Mouse (Mus musculus) lung, postnatal 14 days (tissue): Measurements from ENCODE around the gene Cldn5.

Source experiments
- DNase-seq: peaks from one replicate; pipeline ENCODE4 v3.0.0; 2021

Cldn5 gene

GRCm38 (mm10) chr16:18776556-18777100, at the start of gene Cldn5:
TSS of gene Cldn5 (plus strand) at chr16:18776847.
- DNase-seq, result peak; percentile 82

DNA sequence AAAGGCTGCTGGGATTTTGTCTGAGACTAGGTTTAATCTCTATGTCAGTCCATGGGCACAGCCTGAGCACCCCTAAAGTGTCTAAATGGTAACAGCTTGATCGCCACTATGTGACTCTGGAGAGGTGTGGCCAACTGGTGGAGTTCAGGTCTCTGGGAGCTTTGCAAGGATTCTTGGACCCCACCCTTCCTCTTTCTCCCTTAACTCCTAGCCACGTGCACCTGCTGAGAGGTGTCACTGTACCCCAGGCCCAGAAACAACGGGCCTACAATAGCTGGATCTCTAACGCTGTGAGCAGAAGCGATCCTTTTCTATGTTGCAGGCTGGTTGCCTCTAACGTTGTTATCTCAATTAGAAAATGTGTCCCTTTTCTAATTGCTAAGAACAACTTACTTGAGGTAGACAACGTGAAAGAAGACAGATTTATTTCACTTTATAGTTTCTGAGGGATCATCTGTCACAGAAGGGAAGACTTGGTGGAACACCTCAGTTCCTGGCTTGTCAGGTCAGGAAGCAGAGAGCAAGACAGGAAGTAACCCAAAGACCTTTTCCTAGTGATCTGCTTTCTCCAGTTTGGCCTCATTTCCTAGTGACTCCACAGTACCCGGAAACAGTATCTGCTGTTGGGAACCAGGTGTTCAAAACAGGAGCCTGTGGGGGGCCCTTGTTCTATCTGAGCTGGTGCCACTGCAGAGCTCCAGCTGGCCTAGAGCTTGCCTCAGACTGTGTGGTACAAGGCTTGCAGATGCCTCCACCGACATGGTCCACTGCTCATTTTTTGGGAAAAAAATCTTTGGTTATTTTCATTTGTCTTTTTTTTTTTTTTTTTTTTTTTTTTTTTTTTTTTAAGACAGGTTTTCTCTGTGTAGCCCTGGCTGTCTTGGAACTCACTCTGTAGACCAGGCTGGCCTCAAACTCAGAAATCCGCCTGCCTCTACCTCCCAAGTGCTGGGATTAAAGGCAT, 48.8 kb upstream of the Cldn5 start:
- no peak for DNase-seq

DNA sequence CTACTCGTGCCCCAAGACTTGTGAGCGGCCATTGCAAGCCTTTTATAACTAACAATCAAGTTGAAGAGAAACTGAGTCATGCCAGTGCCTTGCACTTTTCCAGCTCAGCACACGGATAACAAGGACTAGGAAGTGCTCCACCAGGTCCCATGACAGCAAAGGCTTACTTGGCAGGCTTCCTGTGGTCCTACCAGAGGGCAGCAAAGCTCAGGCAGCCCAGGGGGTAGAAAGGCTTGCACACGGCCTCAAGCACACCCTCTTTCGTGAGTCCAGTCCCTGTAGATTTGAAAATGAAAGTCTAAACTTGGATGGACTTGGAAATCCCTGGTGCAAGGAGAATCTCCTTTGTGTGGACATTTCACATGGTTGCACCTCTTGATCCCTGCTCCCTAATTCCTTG, 47.5 kb upstream of the Cldn5 start:
- DNase-seq, result no peak

DNA sequence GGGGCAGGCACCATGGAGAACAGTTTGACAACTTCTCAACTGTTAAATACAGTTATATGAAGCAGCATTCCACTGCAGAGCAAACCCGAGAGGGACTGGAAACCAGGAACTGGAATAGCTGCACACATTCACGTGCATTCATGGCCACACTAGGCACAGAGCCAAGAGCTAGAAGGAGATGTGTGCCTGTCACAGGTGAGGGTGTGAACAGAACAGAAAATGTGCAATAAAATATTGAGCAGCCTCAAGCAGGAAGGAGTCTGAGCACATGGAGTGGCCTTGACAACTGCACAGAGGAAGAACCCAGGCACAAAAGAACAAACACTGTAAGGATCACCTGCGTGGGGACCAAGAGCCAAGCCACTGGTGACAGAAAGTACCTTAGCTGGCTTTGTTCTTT, 46.0 kb upstream of the Cldn5 start:
- DNase-seq, result no peak

DNA sequence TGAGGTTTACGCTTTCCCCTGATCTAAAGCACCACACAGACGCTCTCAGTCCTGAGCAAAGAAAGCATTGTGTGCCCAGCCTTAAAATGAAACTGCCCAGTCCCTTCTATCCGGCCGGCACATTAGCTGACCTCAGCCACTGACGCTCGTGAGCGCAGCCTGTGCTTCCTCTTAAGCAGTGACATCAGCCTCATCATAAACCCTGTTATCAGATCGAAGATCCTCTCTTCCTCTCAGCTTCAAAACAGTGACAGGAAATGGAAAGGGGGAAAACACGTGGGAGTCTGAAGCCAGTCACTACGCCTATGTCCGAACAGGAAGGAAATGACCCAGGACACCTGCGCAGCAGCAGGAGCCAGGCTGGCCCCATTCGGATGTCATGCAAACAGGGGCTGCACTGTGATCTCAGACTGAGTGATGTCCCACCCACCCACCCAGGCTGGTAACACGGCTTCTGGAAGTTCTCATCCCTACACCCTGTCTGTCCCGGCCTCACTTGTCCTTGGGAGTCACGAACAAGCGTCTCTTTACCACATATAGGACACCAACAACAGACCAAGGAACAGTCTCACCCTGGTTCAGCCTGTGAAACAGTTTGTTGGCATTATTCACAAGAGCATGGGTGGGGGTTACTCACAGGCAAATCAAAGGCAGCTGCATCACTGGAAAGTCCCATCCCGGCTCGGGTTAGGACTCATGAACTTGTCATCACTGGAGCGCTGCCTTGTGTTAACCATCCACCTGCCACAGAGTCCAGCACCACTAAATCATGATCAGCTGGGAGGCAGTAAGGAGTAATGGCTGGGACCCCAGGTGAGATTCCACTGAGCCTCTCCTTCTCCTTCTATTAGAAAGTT, 43.3 kb upstream of the Cldn5 start:
- peak; percentile 62 for DNase-seq

DNA sequence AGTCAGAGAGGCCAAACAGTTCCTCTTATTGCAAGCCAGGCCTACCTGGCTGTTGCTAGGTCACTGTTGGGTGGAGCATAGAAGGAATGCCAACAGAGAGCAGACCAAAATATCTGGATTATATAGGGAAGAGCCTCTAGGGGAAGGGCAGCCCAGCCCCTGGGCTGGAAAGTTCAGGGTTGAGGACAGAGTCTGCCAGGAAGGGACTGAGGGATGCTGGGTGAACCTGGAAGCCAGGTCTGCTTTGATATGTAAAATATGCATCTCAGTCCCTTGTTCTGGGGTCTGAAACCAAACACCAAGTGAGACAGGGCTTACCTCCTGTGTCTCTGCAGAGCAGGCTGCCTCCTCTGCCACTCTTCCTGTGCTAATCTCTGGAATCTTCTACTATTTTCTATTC, 38.3 kb upstream of the Cldn5 start:
- no peak for DNase-seq

GRCm38 (mm10) chr16:18746268-18747122, 30.2 kb upstream of the Cldn5 start:
- no peak for DNase-seq

DNA sequence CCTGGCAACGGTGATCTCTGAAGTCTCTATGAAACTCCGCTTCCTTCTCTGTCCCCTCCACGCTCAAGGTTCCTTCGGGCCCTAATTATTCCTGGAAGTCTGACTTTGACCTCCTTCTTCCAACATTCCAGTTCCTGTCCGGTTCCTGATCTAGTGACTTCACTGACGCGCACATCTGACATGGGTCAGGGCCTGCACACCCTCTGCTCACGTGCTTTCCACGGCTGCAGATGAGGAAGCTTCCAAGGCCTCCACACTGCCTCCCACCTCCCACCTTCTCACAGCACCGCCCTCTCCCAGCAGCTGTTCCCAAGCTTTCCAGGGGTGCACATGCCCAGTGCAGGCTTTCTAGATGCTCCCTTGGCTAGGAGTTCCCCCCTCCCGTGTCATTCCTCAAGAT, 25.5 kb upstream of the Cldn5 start:
- no peak for DNase-seq

- DNase-seq, result peak; percentile 50
These were observed 24.7 kb upstream of the Cldn5 start for GRCm38 (mm10) chr16:18751885-18752499.

DNA sequence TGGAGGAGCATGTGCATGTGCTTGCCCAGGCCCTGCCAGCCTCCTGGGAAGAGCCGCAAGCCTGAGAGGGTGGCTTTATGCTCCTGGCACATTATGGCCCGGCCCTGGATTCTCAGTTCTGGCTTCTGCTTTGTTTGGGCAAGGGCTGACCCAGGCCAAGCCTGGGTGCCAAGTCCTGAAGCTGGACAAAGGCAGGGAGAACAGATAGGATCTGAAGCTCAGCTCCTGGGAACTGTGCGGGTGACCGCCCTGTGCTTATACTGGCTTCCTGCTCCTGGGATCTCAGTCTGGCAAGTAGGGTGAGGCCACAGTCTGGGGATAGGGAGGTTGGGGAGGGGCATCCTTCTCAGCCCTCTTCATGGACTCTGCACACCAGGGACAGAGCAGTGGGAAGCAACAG, 14.9 kb upstream of the Cldn5 start:
- DNase-seq, result peak; percentile 67

- no peak for DNase-seq
These were observed 13.7 kb upstream of the Cldn5 start for GRCm38 (mm10) chr16:18762960-18763359.

GRCm38 (mm10) chr16:18766390-18766789, 10.3 kb upstream of the Cldn5 start:
- DNase-seq, result no peak

GRCm38 (mm10) chr16:18769501-18769900, 7.1 kb upstream of the Cldn5 start:
- no peak for DNase-seq

DNA sequence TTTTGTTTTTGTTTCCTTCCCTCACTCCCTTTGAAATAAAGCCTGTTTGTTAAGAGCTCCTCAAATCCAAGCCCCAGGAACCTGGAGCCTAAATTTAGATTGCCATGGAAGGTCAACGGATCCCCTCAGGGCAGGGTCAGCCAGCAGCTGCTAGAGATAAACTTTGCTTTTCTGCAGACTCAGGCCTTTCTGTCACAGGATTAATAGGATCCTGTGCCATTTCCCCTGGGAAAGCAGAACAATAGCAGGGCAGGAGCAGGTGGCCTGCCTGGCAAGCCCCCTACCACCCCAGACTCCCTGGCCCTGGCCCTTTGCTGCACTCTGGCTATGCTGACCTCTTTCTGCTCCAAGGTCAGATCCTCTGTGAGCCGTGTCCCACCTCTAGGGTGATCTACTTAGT, 2.7 kb upstream of the Cldn5 start:
- no peak for DNase-seq

DNA sequence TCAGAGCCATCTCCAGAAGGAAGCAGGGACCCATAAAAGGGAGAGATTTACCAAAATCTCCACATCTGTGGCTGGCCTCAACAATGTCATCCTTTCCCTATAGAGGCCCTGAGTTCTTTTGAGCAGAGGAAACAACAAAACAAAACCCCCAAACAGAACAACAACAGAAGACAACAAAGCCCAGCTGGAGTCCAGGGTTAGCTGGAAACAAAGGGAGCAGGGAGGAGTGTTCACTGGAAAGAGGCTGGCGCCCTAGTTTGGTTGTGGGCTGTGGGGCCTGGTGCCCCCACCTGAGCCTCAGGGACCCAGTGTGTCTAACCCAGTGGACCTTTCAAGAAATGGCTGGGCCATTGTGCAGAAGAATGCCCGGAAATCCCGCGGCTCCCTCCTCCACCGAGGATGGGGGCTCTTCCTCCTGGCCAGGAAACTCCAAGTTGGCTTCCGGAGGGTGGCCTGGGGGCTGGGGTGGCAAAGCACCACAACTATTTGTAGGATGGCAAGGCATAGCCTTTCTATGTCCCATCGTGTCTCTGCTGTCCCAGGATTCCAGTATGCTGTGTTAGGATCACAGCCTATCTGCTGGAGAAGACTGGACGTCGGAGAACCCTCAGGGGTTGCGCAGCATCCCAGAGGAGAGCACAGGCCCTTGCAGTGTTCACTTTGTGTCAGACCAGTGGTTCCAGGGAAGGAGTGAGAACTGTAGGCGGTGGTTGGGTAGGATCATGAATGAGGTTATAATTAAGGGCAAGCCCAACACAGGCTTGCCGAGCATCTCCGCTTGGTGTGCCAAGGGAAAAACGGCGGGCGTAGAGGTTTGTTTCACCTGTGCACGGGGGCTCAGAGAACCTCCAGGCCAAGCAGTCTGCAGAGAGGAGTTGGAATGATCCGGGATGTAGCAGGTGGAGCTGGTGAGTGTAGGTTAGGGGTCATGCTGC, 759 bp upstream of the Cldn5 start:
- peak; percentile 68 for DNase-seq

DNA sequence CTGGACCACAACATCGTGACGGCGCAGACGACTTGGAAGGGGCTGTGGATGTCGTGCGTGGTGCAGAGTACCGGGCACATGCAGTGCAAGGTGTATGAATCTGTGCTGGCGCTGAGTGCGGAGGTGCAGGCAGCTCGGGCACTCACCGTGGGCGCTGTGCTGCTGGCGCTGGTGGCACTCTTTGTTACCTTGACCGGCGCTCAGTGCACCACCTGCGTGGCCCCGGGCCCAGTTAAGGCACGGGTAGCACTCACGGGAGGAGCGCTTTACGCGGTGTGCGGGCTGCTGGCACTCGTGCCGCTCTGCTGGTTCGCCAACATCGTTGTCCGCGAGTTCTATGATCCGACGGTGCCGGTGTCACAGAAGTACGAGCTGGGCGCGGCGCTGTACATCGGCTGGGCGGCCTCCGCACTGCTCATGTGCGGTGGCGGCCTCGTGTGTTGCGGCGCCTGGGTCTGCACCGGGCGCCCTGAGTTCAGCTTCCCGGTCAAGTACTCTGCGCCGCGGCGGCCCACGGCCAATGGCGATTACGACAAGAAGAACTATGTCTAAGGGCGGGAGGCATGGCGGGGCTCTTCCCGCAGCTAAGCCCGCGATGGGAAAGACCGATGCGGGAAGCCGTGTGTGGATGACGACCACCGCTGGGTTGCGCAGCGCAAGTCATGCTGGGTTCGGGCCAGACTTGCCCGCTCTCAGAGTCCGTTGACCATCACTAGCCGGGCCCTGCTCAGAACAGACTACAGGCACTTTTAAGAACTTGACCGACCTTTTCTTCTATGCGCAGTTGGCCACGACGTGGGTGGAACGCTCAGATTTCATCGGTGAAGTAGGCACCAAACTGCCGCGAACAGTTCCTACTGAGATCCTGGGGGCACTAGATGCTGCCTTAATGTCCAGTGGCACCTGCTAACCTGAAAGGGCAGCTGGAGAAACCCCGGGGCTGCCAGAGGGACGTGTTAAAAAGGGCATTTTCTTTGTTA, 744 bp downstream of the Cldn5 start:
- peak; percentile 22 for DNase-seq

- DNase-seq, result no peak
These were observed 1.8 kb downstream of the Cldn5 start for GRCm38 (mm10) chr16:18778461-18778860.

- no peak for DNase-seq
These were observed 5.2 kb downstream of the Cldn5 start for GRCm38 (mm10) chr16:18781810-18782209.

DNA sequence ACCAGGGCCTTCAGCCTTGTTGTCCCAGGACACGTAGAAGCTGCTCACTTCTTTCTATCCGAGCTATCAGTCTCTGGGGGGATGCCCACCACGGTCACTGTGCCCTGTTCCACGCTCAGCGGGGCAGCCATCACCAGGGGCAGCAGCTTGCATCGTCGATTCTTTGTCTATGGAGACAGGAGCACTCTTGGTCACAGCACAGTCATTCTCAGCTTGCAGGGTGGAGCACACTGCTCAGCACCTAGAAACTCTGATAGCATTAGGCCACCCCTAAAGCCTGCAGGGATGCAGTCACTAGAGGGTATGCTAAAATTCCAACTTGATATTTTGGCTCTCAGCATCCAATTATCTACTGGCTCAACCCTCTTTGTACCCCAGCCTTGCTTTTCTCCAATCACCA, 8.4 kb downstream of the Cldn5 start:
- DNase-seq, result no peak

- DNase-seq, result no peak
These were observed 8.8 kb downstream of the Cldn5 start for GRCm38 (mm10) chr16:18785485-18785884.
